In genomic region chr11:114005879-114006278, GRCm38 (mm10) we compare ENCODE assay signal across 26 mouse cellular contexts.
DNase-seq lines count a peak whose midpoint lies in the region; ATAC-seq and TF ChIP-seq lines count a peak whose summit lies in the region.
"Had no signal": no experiment of that assay in that cellular context is flagged by ENCODE, and none has a peak within 500 bp of the region (broad histone marks: within the 10 kb centered on the region; RNA-seq: fewer than 3 reads in every experiment).

No protein-coding gene starts in this region.

- TF ChIP-seq CTCF in forebrain, postnatal 0 days (IDR thresholded peaks at IDR 0.05; ENCODE audit: low read depth): no peak
- TF ChIP-seq CTCF in midbrain, postnatal 0 days (IDR thresholded peaks at IDR 0.05): no peak

- no peaks in the 10 kb centered on the region for H3K9me3 ChIP-seq in hindbrain, embryonic 10.5 days
- no peaks in the 10 kb centered on the region for H3K9me3 ChIP-seq in hindbrain, embryonic 11.5 days (ENCODE audit: control insufficient read depth, low read length)
- H3K9me3 ChIP-seq in forebrain, postnatal 0 days (ENCODE audit: low read length): no peaks in the 10 kb centered on the region
- no peaks in the 10 kb centered on the region for H3K9me3 ChIP-seq in midbrain, embryonic 10.5 days (replicated peaks)
- H3K9me3 ChIP-seq in midbrain, postnatal 0 days (ENCODE audit: low read length): no peaks in the 10 kb centered on the region
- H3K9me3 ChIP-seq: megakaryocyte, embryonic 14.5 days had no signal

- no peaks in the 10 kb centered on the region for H3K36me3 ChIP-seq in hindbrain, embryonic 10.5 days
- no peaks in the 10 kb centered on the region for H3K36me3 ChIP-seq in hindbrain, embryonic 11.5 days (ENCODE audit: control insufficient read depth, insufficient read depth, low read length)
- no peaks in the 10 kb centered on the region for H3K36me3 ChIP-seq in forebrain, postnatal 0 days (ENCODE audit: insufficient read depth)
- no peaks in the 10 kb centered on the region for H3K36me3 ChIP-seq in midbrain, embryonic 10.5 days
- no peaks in the 10 kb centered on the region for H3K36me3 ChIP-seq in midbrain, postnatal 0 days (ENCODE audit: insufficient read depth, low read length)
- H3K36me3 ChIP-seq: G1E had no signal

- peak overlapping the region; percentile 9; the same call in 1 of the 2 replicates for H3K27ac ChIP-seq in hindbrain, embryonic 10.5 days
- no peak overlapping the region for H3K27ac ChIP-seq in hindbrain, embryonic 11.5 days (ENCODE audit: low read depth, low read length)
- no peak overlapping the region for H3K27ac ChIP-seq in forebrain, postnatal 0 days (ENCODE audit: low read depth, low read length)
- H3K27ac ChIP-seq in midbrain, embryonic 10.5 days (replicated peaks): peak overlapping the region; percentile 69
- H3K27ac ChIP-seq in midbrain, postnatal 0 days (ENCODE audit: low read depth, low read length): peak overlapping the region; percentile 32; the same call in 1 of the 2 replicates
- H3K27ac ChIP-seq: gastrocnemius, adult 2 months had no signal

- no peak overlapping the region for H3K4me2 ChIP-seq in hindbrain, embryonic 11.5 days (replicated peaks; ENCODE audit: low read depth, low read length)
- H3K4me2 ChIP-seq in forebrain, postnatal 0 days (ENCODE audit: low read depth): no peak overlapping the region
- no peak overlapping the region for H3K4me2 ChIP-seq in midbrain, postnatal 0 days (ENCODE audit: low read depth, low read length, poor library complexity, severe bottlenecking)
- H3K4me2 ChIP-seq: heart, embryonic 11.5 days; liver, embryonic 11.5 days had no signal

- H3K4me3 ChIP-seq in hindbrain, embryonic 10.5 days: no peak overlapping the region
- no peak overlapping the region for H3K4me3 ChIP-seq in hindbrain, embryonic 11.5 days (ENCODE audit: low read depth, low read length)
- no peak overlapping the region for H3K4me3 ChIP-seq in forebrain, postnatal 0 days (ENCODE audit: low read depth, low read length)
- H3K4me3 ChIP-seq in midbrain, embryonic 10.5 days: peak overlapping the region; percentile 10
- H3K4me3 ChIP-seq in midbrain, postnatal 0 days (ENCODE audit: low read depth, low read length): no peak overlapping the region
- H3K4me3 ChIP-seq: gastrocnemius, adult 2 months; megakaryocyte, embryonic 14.5 days; myocyte had no signal

- no peak overlapping the region for H3K9ac ChIP-seq in hindbrain, embryonic 11.5 days (ENCODE audit: low read depth, low read length)
- H3K9ac ChIP-seq in forebrain, postnatal 0 days: no peak overlapping the region
- no peak overlapping the region for H3K9ac ChIP-seq in midbrain, postnatal 0 days (replicated peaks; ENCODE audit: low read length, poor library complexity, severe bottlenecking)

- DNase-seq in hindbrain, embryonic 10.5 days (ENCODE audit: low spot score): no peak
- DNase-seq in hindbrain, embryonic 11.5 days (ENCODE audit: low spot score): no peak
- peak; percentile 31 for DNase-seq in forebrain, postnatal 0 days
- peak; percentile 29 for DNase-seq in midbrain, embryonic 10.5 days (ENCODE audit: low spot score)
- peak; percentile 69 for DNase-seq in midbrain, postnatal 0 days (ENCODE audit: low spot score)
- no peak for DNase-seq in thymus, postnatal 4 days
- DNase-seq in lung, postnatal 4 days: no peak
- no peak for DNase-seq in adrenal gland, postnatal 14 days
- DNase-seq: adrenal gland, postnatal 25 days; cerebellum, adult 11-12 months; cerebellum, postnatal 14 days; embryo, embryonic 11 days; gastrocnemius, adult 2 months; heart, postnatal 10 days; kidney, adult 18-20 months; kidney, postnatal 10 days; lung, adult 18-20 months; lung, postnatal 14 days; right cerebral cortex, adult 18-20 months; thymus, postnatal 14 days had no signal

- no peak for ATAC-seq in hindbrain, embryonic 11.5 days (ENCODE audit: low FRiP score)
- peak; percentile 38 for ATAC-seq in forebrain, postnatal 0 days
- no peak for ATAC-seq in midbrain, postnatal 0 days (ENCODE audit: low FRiP score)
- ATAC-seq: activated CD4-positive, CD25-positive, alpha-beta regulatory T cell, adult 4 months had no signal

- H3K4me1 ChIP-seq in hindbrain, embryonic 10.5 days (replicated peaks): peaks cover 30% of the 10 kb centered on the region
- H3K4me1 ChIP-seq in hindbrain, embryonic 11.5 days (replicated peaks; ENCODE audit: control insufficient read depth, insufficient read depth, low read length): peaks cover 3% of the 10 kb centered on the region; the same call in 1 of the 2 replicates
- no peaks in the 10 kb centered on the region for H3K4me1 ChIP-seq in forebrain, postnatal 0 days (ENCODE audit: insufficient read depth)
- H3K4me1 ChIP-seq in midbrain, embryonic 10.5 days: peaks cover 37% of the 10 kb centered on the region
- H3K4me1 ChIP-seq in midbrain, postnatal 0 days (ENCODE audit: insufficient read depth, low read length): peaks cover 4% of the 10 kb centered on the region; the same call in 1 of the 2 replicates
- H3K4me1 ChIP-seq: megakaryocyte, embryonic 14.5 days had no signal

- 45% methylated on average over 12 of the region's 12 CpGs for WGBS in hindbrain, embryonic 10.5 days
- WGBS in hindbrain, embryonic 11.5 days: 41% methylated on average over 12 of the region's 12 CpGs
- WGBS in forebrain, postnatal 0 days: 20% methylated on average over 12 of the region's 12 CpGs
- 37% methylated on average over 12 of the region's 12 CpGs for WGBS in midbrain, embryonic 10.5 days
- whole genome bisulfite sequencing in midbrain, postnatal 0 days: 18% methylated on average over 12 of the region's 12 CpGs

- H3K27me3 ChIP-seq in hindbrain, embryonic 10.5 days (ENCODE audit: insufficient read depth, poor library complexity, severe bottlenecking): no peaks in the 10 kb centered on the region
- H3K27me3 ChIP-seq in hindbrain, embryonic 11.5 days (ENCODE audit: control insufficient read depth, insufficient read depth, low read length): no peaks in the 10 kb centered on the region
- no peaks in the 10 kb centered on the region for H3K27me3 ChIP-seq in forebrain, postnatal 0 days (ENCODE audit: insufficient read depth, low read length)
- H3K27me3 ChIP-seq in midbrain, embryonic 10.5 days (ENCODE audit: low read depth, poor library complexity, severe bottlenecking): no peaks in the 10 kb centered on the region; the same call in 1 of the 2 replicates
- no peaks in the 10 kb centered on the region for H3K27me3 ChIP-seq in midbrain, postnatal 0 days (ENCODE audit: insufficient read depth, low read length)
- H3K27me3 ChIP-seq: megakaryocyte, embryonic 14.5 days had no signal

Comparison
In these comparisons a context has a peak if more than half of its experiments do, and no peak if none do; other contexts are left out.
1. H3K27ac ChIP-seq: peak in hindbrain, embryonic 10.5 days (single experiment), midbrain, embryonic 10.5 days (single experiment) and midbrain, postnatal 0 days (single experiment); none in hindbrain, embryonic 11.5 days (single experiment) and forebrain, postnatal 0 days (single experiment).
2. DNase-seq: peak in forebrain, postnatal 0 days (single experiment), midbrain, embryonic 10.5 days (single experiment) and midbrain, postnatal 0 days (single experiment); none in hindbrain, embryonic 10.5 days (single experiment), hindbrain, embryonic 11.5 days (single experiment), thymus, postnatal 4 days (single experiment), lung, postnatal 4 days (0 of 2) and adrenal gland, postnatal 14 days (single experiment).